Mouse (Mus musculus) intestine, postnatal 0 days (tissue): ENCODE results near the gene Ddx43. TPM values are rescaled to one million over a fixed set of nuclear protein-coding genes. Genes with fewer than 3 reads are reported as not detected.

Experiments
- ATAC-seq: fragments of 200-750 bp; cut with Nextera tagmentation; 2 replicates; pipeline ENCODE4 v1.8.0; 2017; ENCODE audit warnings: mild to moderate bottlenecking, moderate TSS enrichment, moderate library complexity
- H3K27ac ChIP-seq: fragments of 300-500 bp; sonication (generic); 2 replicates; pipeline ENCODE4 v1.5.1; 2014; ENCODE audit warnings: mild to moderate bottlenecking, low read depth, low read length, moderate library complexity
- H3K27me3 ChIP-seq: fragments of 300-500 bp; sonication (generic); replicated peaks from 2 replicates; pipeline ENCODE4 v1.6.1; 2014; ENCODE audit warnings: low read length, mixed read lengths; ENCODE audit not compliant: control insufficient read depth, insufficient read depth
- H3K36me3 ChIP-seq: fragments of 300-500 bp; sonication (generic); 2 replicates; pipeline ENCODE4 v1.6.1; 2014; ENCODE audit warnings: mild to moderate bottlenecking, moderate library complexity; ENCODE audit not compliant: control insufficient read depth, insufficient read depth
- H3K4me1 ChIP-seq: fragments of 300-500 bp; sonication (generic); replicated peaks from 2 replicates; pipeline ENCODE4 v1.6.1; 2014; ENCODE audit warnings: antibody characterized with exemption, low read length, mixed read lengths; ENCODE audit not compliant: control insufficient read depth, insufficient read depth
- H3K4me2 ChIP-seq: fragments of 300-500 bp; sonication (generic); replicated peaks from 2 replicates; pipeline ENCODE4 v1.6.1; 2014; ENCODE audit warnings: low read depth, mild to moderate bottlenecking, moderate library complexity
- H3K4me3 ChIP-seq: fragments of 300-500 bp; sonication (generic); 2 replicates; pipeline ENCODE4 v1.5.1; 2014; ENCODE audit warnings: low read depth, low read length
- H3K9ac ChIP-seq: fragments of 300-500 bp; sonication (generic); 2 replicates; pipeline ENCODE4 v1.6.1; 2014; ENCODE audit warnings: mild to moderate bottlenecking, low read depth, low read length
- H3K9me3 ChIP-seq: fragments of 300-500 bp; sonication (generic); 2 replicates; pipeline ENCODE4 v1.6.1; 2016; ENCODE audit warnings: mixed run types; ENCODE audit not compliant: control insufficient read depth
- CTCF ChIP-seq: sonication (generic); IDR thresholded peaks from 2 replicates; pipeline ENCODE4 v1.5.1; 2016; ENCODE audit warnings: low read depth, mild to moderate bottlenecking, control low read depth, antibody characterized with exemption, moderate library complexity
- WGBS: fragments of 180-500 bp; shearing (Covaris S2); extraction: QIAGEN DNeasy Blood & Tissue Kit; methylation state at CpG from one replicate; pipeline ENCODE4 v1.1.7; 2014; 5-methylcytosine and 5-hydroxymethylcytosine counted together
- polyA plus RNA-seq: library from polyadenylated mRNA; unstranded; fragments of >200 nt; fragmentation: Nextera tagmentation; extraction: Ambion mirVana; gene quantifications from 2 replicates; pipeline ENCODE4 v1.2.1, GENCODE M21; 2015

Gene Ddx43
- polyA plus RNA-seq, 1 experiment from 2014 or later: 0.05 TPM

- Histone ChIP-seq H3K36me3 (no peaks in the 10 kb centered on the region), H3K4me1 (no peaks in the 10 kb centered on the region; the same call in 1 of the 2 replicates), H3K27ac (no peak within 1 kb of the TSS), H3K4me2 (peak within 1 kb of the TSS; percentile 87), H3K4me3 (peak within 1 kb of the TSS; percentile 59), H3K9ac (peak within 1 kb of the TSS; percentile 49), H3K27me3 (peaks cover 22% of the 10 kb centered on the region; the same call in 1 of the 2 replicates), H3K9me3 (no peaks in the 10 kb centered on the region)
- WGBS: 1% methylated on average over 81 of the region's 81 CpGs
- ATAC-seq: peak; percentile 65
- TF ChIP-seq CTCF: no peak
These were observed 47.2 kb downstream of the Ddx43 start, which contains the start of gene Cgas for GRCm38 (mm10) chr9:78442579-78443392. Gene Cgas (minus strand): TSS chr9:78443237.

- H3K9me3 ChIP-seq: no peaks in the 10 kb centered on the region
- no peak for ATAC-seq
- 29% methylated on average over 9 of the region's 9 CpGs for WGBS
- H3K4me1 ChIP-seq: no peaks in the 10 kb centered on the region
- peaks cover 18% of the 10 kb centered on the region; the same call in 1 of the 2 replicates for H3K27me3 ChIP-seq
- peaks cover 14% of the 10 kb centered on the region; the same call in 1 of the 2 replicates for H3K36me3 ChIP-seq
- peak overlapping the region; percentile 99 for H3K4me3 ChIP-seq
- H3K4me2 ChIP-seq: peak overlapping the region; percentile 83
- H3K27ac ChIP-seq: no peak overlapping the region
- no peak overlapping the region for H3K9ac ChIP-seq
- TF ChIP-seq CTCF: no peak
These were observed 52.0 kb downstream of the Ddx43 start for GRCm38 (mm10) chr9:78447606-78447972.

GRCm38 (mm10) chr9:78447973-78448873 is 52.6 kb downstream of the Ddx43 start, which contains the start of the genes Mto1 and Gm17324:
Gene Mto1 (plus strand): TSS chr9:78448208.
Gene Gm17324 (minus strand): TSS chr9:78448786.
- under 1% methylated on average over 95 of the region's 96 CpGs for WGBS
- peaks cover 16% of the 10 kb centered on the region; the same call in 1 of the 2 replicates for H3K27me3 ChIP-seq
- peak within 1 kb of the TSS; percentile 89 for H3K27ac ChIP-seq

GRCm38 (mm10) chr9:78450404-78450803 is 54.8 kb downstream of the Ddx43 start:
- Histone ChIP-seq H3K27ac (no peak overlapping the region), H3K9ac (no peak overlapping the region), H3K36me3 (peaks cover 32% of the 10 kb centered on the region), H3K27me3 (no peaks in the 10 kb centered on the region), H3K4me2 (no peak overlapping the region), H3K9me3 (no peaks in the 10 kb centered on the region), H3K4me3 (no peak overlapping the region), H3K4me1 (no peaks in the 10 kb centered on the region)
- ATAC-seq: no peak
- no peak for TF ChIP-seq CTCF
- WGBS: 79% methylated on average over 5 of the region's 5 CpGs

More at GRCm38 (mm10) chr9:78447973-78448873, 52.6 kb downstream of the Ddx43 start, which contains the start of the genes Mto1 and Gm17324:
- H3K4me2 ChIP-seq: peak within 1 kb of the TSS; percentile 83
- no peaks in the 10 kb centered on the region for H3K9me3 ChIP-seq
- H3K36me3 ChIP-seq: peaks cover 19% of the 10 kb centered on the region; the same call in 1 of the 2 replicates
- no peak for TF ChIP-seq CTCF
- ATAC-seq: peak; percentile 90
- no peaks in the 10 kb centered on the region for H3K4me1 ChIP-seq
- peak within 1 kb of the TSS; percentile 99 for H3K4me3 ChIP-seq
- peak within 1 kb of the TSS; percentile 95 for H3K9ac ChIP-seq

GRCm38 (mm10) chr9:78451382-78451781 is 55.8 kb downstream of the Ddx43 start:
- no peak for TF ChIP-seq CTCF
- WGBS: 76% methylated on average over 4 of the region's 4 CpGs
- no peaks in the 10 kb centered on the region for H3K27me3 ChIP-seq

GRCm38 (mm10) chr9:78457026-78457425 is 61.4 kb downstream of the Ddx43 start:
- H3K9ac ChIP-seq: no peak overlapping the region
- no peaks in the 10 kb centered on the region for H3K9me3 ChIP-seq
- no peaks in the 10 kb centered on the region for H3K27me3 ChIP-seq
- TF ChIP-seq CTCF: no peak
- 89% methylated on average over 8 of the region's 8 CpGs for WGBS
- no peak overlapping the region for H3K4me3 ChIP-seq
- no peak overlapping the region for H3K27ac ChIP-seq
- H3K4me2 ChIP-seq: no peak overlapping the region
- ATAC-seq: no peak
- H3K36me3 ChIP-seq: peaks cover 63% of the 10 kb centered on the region
- no peaks in the 10 kb centered on the region for H3K4me1 ChIP-seq

More at GRCm38 (mm10) chr9:78451382-78451781, 55.8 kb downstream of the Ddx43 start:
- Histone ChIP-seq H3K9ac (no peak overlapping the region), H3K36me3 (peaks cover 32% of the 10 kb centered on the region), H3K4me1 (no peaks in the 10 kb centered on the region), H3K27ac (no peak overlapping the region), H3K4me3 (no peak overlapping the region), H3K4me2 (no peak overlapping the region), H3K9me3 (no peaks in the 10 kb centered on the region)
- no peak for ATAC-seq
